12 mouse cellular contexts compared by ENCODE assay signal in genomic region chr10:22699487-22700335, GRCm38 (mm10). TPM values are rescaled to one million over a fixed set of nuclear protein-coding genes. Genes with fewer than 3 reads are reported as not detected.
DNase-seq lines count a peak whose midpoint lies in the region; ATAC-seq and TF ChIP-seq lines count a peak whose summit lies in the region.
"Had no signal": no experiment of that assay in that cellular context is flagged by ENCODE, and none has a peak within 500 bp of the region (broad histone marks: within the 10 kb centered on the region; RNA-seq: fewer than 3 reads in every experiment).

No protein-coding gene starts in this region.

- 0 out of 2 replicates have a peak, but pooled peaks have one; percentile 27 for ATAC-seq in midbrain, embryonic 11.5 days (ENCODE audit: low FRiP score)
- ATAC-seq in midbrain, postnatal 0 days (ENCODE audit: low FRiP score) = no peak
- peak; percentile 94 for ATAC-seq in granulocyte monocyte progenitor cell, adult 5-6 weeks (replicated peaks; ENCODE audit: poor library complexity, severe bottlenecking)
- ATAC-seq in stomach, embryonic 15.5 days (ENCODE audit: insufficient read depth, low FRiP score, low read depth) = no peak
- ATAC-seq in erythroid progenitor cell, adult 5-6 weeks (replicated peaks; ENCODE audit: low FRiP score, poor library complexity, severe bottlenecking) = no peak

- peak; percentile 95 for DNase-seq in heart, adult 11 months
- no peak for DNase-seq in heart, postnatal 4 days
- no peak for DNase-seq in midbrain, embryonic 11.5 days (ENCODE audit: low spot score, missing footprints)
- DNase-seq in midbrain, postnatal 0 days (ENCODE audit: low spot score) = no peak
- DNase-seq in spleen, adult 18-20 months = no peak
- DNase-seq: gastrocnemius, postnatal 14 days; thymus, adult 18-20 months had no signal

- WGBS in midbrain, embryonic 11.5 days = 85% methylated on average over 19 of the region's 19 CpGs
- WGBS in midbrain, postnatal 0 days = 79% methylated on average over 19 of the region's 19 CpGs
- 68% methylated on average over 19 of the region's 19 CpGs for WGBS in stomach, embryonic 15.5 days

- no peaks in the 10 kb centered on the region for H3K4me1 ChIP-seq in midbrain, embryonic 11.5 days (ENCODE audit: control insufficient read depth, insufficient read depth, low read length)
- no peaks in the 10 kb centered on the region for H3K4me1 ChIP-seq in midbrain, postnatal 0 days (ENCODE audit: insufficient read depth, low read length)
- peaks cover 16% of the 10 kb centered on the region for H3K4me1 ChIP-seq in stomach, embryonic 15.5 days
- H3K4me1 ChIP-seq: limb, embryonic 12.5 days had no signal

- H3K27me3 ChIP-seq in midbrain, embryonic 11.5 days (ENCODE audit: control insufficient read depth, insufficient read depth, low read length) = no peaks in the 10 kb centered on the region
- H3K27me3 ChIP-seq in midbrain, postnatal 0 days (ENCODE audit: insufficient read depth, low read length) = no peaks in the 10 kb centered on the region
- no peaks in the 10 kb centered on the region for H3K27me3 ChIP-seq in stomach, embryonic 15.5 days (replicated peaks)
- H3K27me3 ChIP-seq: limb, embryonic 12.5 days; lung, embryonic 15.5 days had no signal

- no peaks in the 10 kb centered on the region for H3K9me3 ChIP-seq in midbrain, embryonic 11.5 days (ENCODE audit: control insufficient read depth, low read length)
- H3K9me3 ChIP-seq in midbrain, postnatal 0 days (ENCODE audit: low read length) = no peaks in the 10 kb centered on the region
- H3K9me3 ChIP-seq in stomach, embryonic 15.5 days = no peaks in the 10 kb centered on the region
- H3K9me3 ChIP-seq: limb, embryonic 12.5 days; lung, embryonic 15.5 days had no signal

- no peak overlapping the region for H3K4me2 ChIP-seq in midbrain, embryonic 11.5 days
- no peak overlapping the region for H3K4me2 ChIP-seq in midbrain, postnatal 0 days (ENCODE audit: low read depth, low read length, poor library complexity, severe bottlenecking)
- no peak overlapping the region for H3K4me2 ChIP-seq in stomach, embryonic 15.5 days
- H3K4me2 ChIP-seq: limb, embryonic 12.5 days; lung, embryonic 15.5 days had no signal

- H3K4me3 ChIP-seq in midbrain, embryonic 11.5 days (ENCODE audit: low read depth, low read length) = no peak overlapping the region
- H3K4me3 ChIP-seq in midbrain, postnatal 0 days (ENCODE audit: low read depth, low read length) = no peak overlapping the region
- H3K4me3 ChIP-seq in stomach, embryonic 15.5 days (replicated peaks) = no peak overlapping the region
- H3K4me3 ChIP-seq: limb, embryonic 12.5 days; lung, embryonic 15.5 days had no signal

- H3K9ac ChIP-seq in midbrain, embryonic 11.5 days (ENCODE audit: low read length) = no peak overlapping the region
- H3K9ac ChIP-seq in midbrain, postnatal 0 days (replicated peaks; ENCODE audit: low read length, poor library complexity, severe bottlenecking) = no peak overlapping the region
- no peak overlapping the region for H3K9ac ChIP-seq in stomach, embryonic 15.5 days
- H3K9ac ChIP-seq: limb, embryonic 12.5 days; lung, embryonic 15.5 days had no signal

- no peak for TF ChIP-seq CTCF in midbrain, postnatal 0 days (IDR thresholded peaks at IDR 0.05)

- no peak overlapping the region for H3K27ac ChIP-seq in midbrain, embryonic 11.5 days (ENCODE audit: low read depth, low read length)
- H3K27ac ChIP-seq in midbrain, postnatal 0 days (ENCODE audit: low read depth, low read length) = no peak overlapping the region
- H3K27ac ChIP-seq in stomach, embryonic 15.5 days = peak overlapping the region; percentile 11; the same call in 1 of the 2 replicates
- H3K27ac ChIP-seq: limb, embryonic 12.5 days; lung, embryonic 15.5 days had no signal

- no peaks in the 10 kb centered on the region for H3K36me3 ChIP-seq in midbrain, embryonic 11.5 days (ENCODE audit: control insufficient read depth, insufficient read depth, low read length)
- peaks cover 3% of the 10 kb centered on the region; the same call in 1 of the 2 replicates for H3K36me3 ChIP-seq in midbrain, postnatal 0 days (ENCODE audit: insufficient read depth, low read length)
- no peaks in the 10 kb centered on the region for H3K36me3 ChIP-seq in stomach, embryonic 15.5 days

RNA-seq across cellular contexts. Expression of gene Tbpl1, which starts 32.0 kb away (rescaled TPM):
- total RNA-seq in heart, postnatal 4 days (2021) = 10 to 100 TPM; 28.8 to 31.7 TPM
- polyA plus RNA-seq in midbrain, embryonic 11.5 days (2014; fragmentation: Nextera tagmentation; extraction: Ambion mirVana) = 131 and 138 TPM in 2 replicates
- total RNA-seq in midbrain, postnatal 0 days (2014; rRNA removed) = 36.6 and 47.6 TPM in 2 replicates
- polyA plus RNA-seq in midbrain, postnatal 0 days (2015; fragmentation: Nextera tagmentation; extraction: Ambion mirVana) = 61.5 and 62.2 TPM in 2 replicates
- 21.9 and 22.5 TPM in 2 replicates for total RNA-seq in granulocyte monocyte progenitor cell, adult 5-6 weeks (2014; fragmentation: Nextera tagmentation)
- 20.2 and 21.9 TPM in 2 replicates for total RNA-seq in granulocyte monocyte progenitor cell, adult 5-6 weeks (2017)
- polyA plus RNA-seq in stomach, embryonic 15.5 days (2015; fragmentation: Nextera tagmentation; extraction: Ambion mirVana) = 50.6 and 56.0 TPM in 2 replicates
- 18.7 and 20.5 TPM in 2 replicates for total RNA-seq in erythroid progenitor cell, adult 5-6 weeks (2015; ENCODE audit: low replicate concordance)
- total RNA-seq in erythroid progenitor cell, adult 5-6 weeks (2017; ENCODE audit: low replicate concordance) = 16.3 and 21.1 TPM in 2 replicates

RNA-seq across cellular contexts. Expression of gene Slc2a12, which starts 54.9 kb away (rescaled TPM):
- total RNA-seq in heart, postnatal 4 days (2021) = 10 to 100 TPM in 1 of 2 experiments, 1 to 10 TPM in 1; 5.9 to 10.9 TPM
- 3.2 and 4.2 TPM in 2 replicates for polyA plus RNA-seq in midbrain, embryonic 11.5 days (2014; fragmentation: Nextera tagmentation; extraction: Ambion mirVana)
- 7.2 and 7.8 TPM in 2 replicates for total RNA-seq in midbrain, postnatal 0 days (2014; rRNA removed)
- polyA plus RNA-seq in midbrain, postnatal 0 days (2015; fragmentation: Nextera tagmentation; extraction: Ambion mirVana) = 5.8 and 6.0 TPM in 2 replicates
- not detected in 2 replicates for total RNA-seq in granulocyte monocyte progenitor cell, adult 5-6 weeks (2014; fragmentation: Nextera tagmentation)
- total RNA-seq in granulocyte monocyte progenitor cell, adult 5-6 weeks (2017) = 0.04 TPM in 1 of 2 replicates, not detected in the other
- 1.2 TPM in 2 replicates for polyA plus RNA-seq in stomach, embryonic 15.5 days (2015; fragmentation: Nextera tagmentation; extraction: Ambion mirVana)
- not detected in 2 replicates for total RNA-seq in erythroid progenitor cell, adult 5-6 weeks (2015; ENCODE audit: low replicate concordance)
- total RNA-seq in erythroid progenitor cell, adult 5-6 weeks (2017; ENCODE audit: low replicate concordance) = not detected in 2 replicates

Comparison
In these comparisons a context has a peak if more than half of its experiments do, and no peak if none do; other contexts are left out.
1. ATAC-seq: peak in midbrain, embryonic 11.5 days (single experiment) and granulocyte monocyte progenitor cell, adult 5-6 weeks (single experiment); none in midbrain, postnatal 0 days (single experiment), stomach, embryonic 15.5 days (single experiment) and erythroid progenitor cell, adult 5-6 weeks (single experiment).